Mouse (Mus musculus): ENCODE measurements around the gene Dcaf10. TPM values are rescaled to one million over a fixed set of nuclear protein-coding genes. Genes with fewer than 3 reads are reported as not detected.

Dcaf10 gene
- 8.9 and 9.4 TPM in 2 replicates for polyA plus RNA-seq (2015; fragmentation: Nextera tagmentation; extraction: Ambion mirVana)

DNA sequence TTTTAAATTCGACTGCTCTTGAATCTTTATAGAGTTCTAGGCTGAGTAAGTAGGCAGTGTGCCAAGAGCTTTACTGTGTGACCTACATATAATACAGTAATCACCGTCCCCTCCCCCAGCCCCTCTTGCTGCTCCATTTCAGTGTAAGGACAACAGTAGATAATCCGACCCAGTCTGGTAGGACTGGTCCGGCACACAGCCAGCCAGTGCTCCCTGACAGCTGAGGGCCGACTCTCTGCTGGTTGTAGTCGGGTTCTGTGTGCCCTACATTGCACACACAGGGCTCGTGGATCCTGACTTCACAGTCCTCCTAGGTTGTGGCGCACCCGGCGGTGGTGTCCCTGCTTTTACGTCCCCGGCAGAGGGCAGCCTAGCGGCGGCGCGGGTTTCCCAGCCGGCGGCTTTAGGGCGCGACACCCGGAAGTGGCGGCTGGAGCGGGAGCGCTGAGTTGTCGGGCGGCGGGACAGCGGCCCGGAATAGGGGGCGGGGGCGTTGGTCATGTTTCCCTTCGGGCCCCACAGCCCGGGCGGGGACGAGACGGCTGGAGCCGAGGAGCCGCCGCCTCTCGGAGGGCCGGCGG is at the start of gene Dcaf10:
Gene Dcaf10, plus strand, starts transcription at position 433 of the 581 bp plus-strand sequence.
- H3K27ac ChIP-seq (ENCODE audit: low read length), result peak within 1 kb of the TSS; percentile 98
- H3K27me3 ChIP-seq (ENCODE audit: insufficient read depth, low read length), result no peaks in the 10 kb centered on the region
- H3K9ac ChIP-seq (replicated peaks; ENCODE audit: low read length), result peak within 1 kb of the TSS; percentile 97
- under 1% methylated on average over 34 of the region's 42 CpGs for WGBS
- ATAC-seq (ENCODE audit: low FRiP score, low TSS enrichment), result peak; percentile 95
- peaks cover 18% of the 10 kb centered on the region for H3K4me1 ChIP-seq (ENCODE audit: insufficient read depth, low read length)
- H3K4me3 ChIP-seq (ENCODE audit: low read length), result peak within 1 kb of the TSS; percentile 99
- peak within 1 kb of the TSS; percentile 95 for H3K4me2 ChIP-seq (replicated peaks; ENCODE audit: low read depth, low read length)
- H3K9me3 ChIP-seq (ENCODE audit: low read length), result no peaks in the 10 kb centered on the region
- H3K36me3 ChIP-seq (ENCODE audit: insufficient read depth, low read length), result no peaks in the 10 kb centered on the region

DNA sequence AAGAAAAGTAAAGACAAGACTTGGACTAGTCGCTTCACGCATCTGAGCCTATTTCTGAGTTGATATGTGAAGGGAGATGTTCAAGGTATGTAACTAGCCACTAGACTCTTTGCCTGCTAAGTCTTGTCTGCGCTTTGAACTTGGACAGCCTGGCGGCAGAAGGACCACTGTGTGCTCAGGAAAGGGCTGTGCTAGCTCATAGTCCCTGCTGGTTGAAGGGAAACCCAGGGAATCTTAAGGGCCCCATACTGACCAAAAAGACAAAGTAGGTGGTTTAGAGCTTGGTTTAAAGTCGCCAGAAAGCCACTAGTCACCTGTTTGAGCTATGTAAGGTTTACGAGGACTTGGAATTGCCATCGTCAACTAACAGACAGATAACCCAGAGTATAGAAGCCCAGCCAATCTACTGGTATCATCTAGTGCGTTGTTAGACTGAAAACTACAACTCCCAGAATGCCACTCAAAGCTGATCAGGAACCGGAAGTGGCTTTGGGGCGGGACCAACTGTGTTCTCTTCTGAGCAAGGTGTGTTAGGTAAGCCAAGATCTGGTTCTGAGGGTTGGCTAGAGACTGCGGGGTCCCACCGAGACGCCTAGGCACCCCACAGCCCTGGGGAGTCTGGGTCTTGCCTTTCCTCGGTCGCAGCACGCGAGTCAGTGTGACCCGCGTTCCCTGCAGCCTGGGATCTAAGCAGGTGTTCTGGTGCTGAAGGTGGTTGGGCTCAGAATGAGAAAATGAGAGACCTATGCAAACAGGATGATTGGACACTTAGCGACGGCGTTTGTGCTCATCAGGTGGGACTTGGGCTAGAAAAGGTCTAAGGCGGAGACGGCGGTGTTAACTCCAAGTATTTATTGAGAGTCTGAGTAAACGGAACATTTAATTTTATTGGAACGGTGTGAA is 45.0 kb upstream of the Dcaf10 start, which contains the start of gene Trmt10b:
Gene Trmt10b, plus strand, starts transcription at position 466 of the 903 bp plus-strand sequence.
- peak; percentile 87 for ATAC-seq (ENCODE audit: low FRiP score, low TSS enrichment)
- H3K4me2 ChIP-seq (replicated peaks; ENCODE audit: low read depth, low read length), result peak within 1 kb of the TSS; percentile 73
- H3K36me3 ChIP-seq (ENCODE audit: insufficient read depth, low read length), result peaks cover 8% of the 10 kb centered on the region; the same call in 1 of the 2 replicates
- no peaks in the 10 kb centered on the region for H3K9me3 ChIP-seq (ENCODE audit: low read length)
- WGBS, result 20% methylated on average over 27 of the region's 27 CpGs
- no peak within 1 kb of the TSS for H3K27ac ChIP-seq (ENCODE audit: low read length)
- peak within 1 kb of the TSS; percentile 77 for H3K4me3 ChIP-seq (ENCODE audit: low read length)
- H3K4me1 ChIP-seq (ENCODE audit: insufficient read depth, low read length), result peaks cover 5% of the 10 kb centered on the region; the same call in 1 of the 2 replicates
- no peaks in the 10 kb centered on the region for H3K27me3 ChIP-seq (ENCODE audit: insufficient read depth, low read length)
- H3K9ac ChIP-seq (replicated peaks; ENCODE audit: low read length), result peak within 1 kb of the TSS; percentile 75

- no peak for ATAC-seq (ENCODE audit: low FRiP score, low TSS enrichment)
- Histone ChIP-seq H3K27me3 (ENCODE audit: insufficient read depth, low read length) (no peaks in the 10 kb centered on the region), H3K9ac (replicated peaks; ENCODE audit: low read length) (no peak overlapping the region), H3K36me3 (ENCODE audit: insufficient read depth, low read length) (peaks cover 51% of the 10 kb centered on the region), H3K4me1 (ENCODE audit: insufficient read depth, low read length) (no peaks in the 10 kb centered on the region), H3K9me3 (ENCODE audit: low read length) (no peaks in the 10 kb centered on the region), H3K4me3 (ENCODE audit: low read length) (no peak overlapping the region), H3K4me2 (replicated peaks; ENCODE audit: low read depth, low read length) (no peak overlapping the region), H3K27ac (ENCODE audit: low read length) (no peak overlapping the region)
- 97% methylated on average over 14 of the region's 14 CpGs for WGBS
These were observed 36.4 kb upstream of the Dcaf10 start for GRCm38 (mm10) chr4:45305536-45305935.

DNA sequence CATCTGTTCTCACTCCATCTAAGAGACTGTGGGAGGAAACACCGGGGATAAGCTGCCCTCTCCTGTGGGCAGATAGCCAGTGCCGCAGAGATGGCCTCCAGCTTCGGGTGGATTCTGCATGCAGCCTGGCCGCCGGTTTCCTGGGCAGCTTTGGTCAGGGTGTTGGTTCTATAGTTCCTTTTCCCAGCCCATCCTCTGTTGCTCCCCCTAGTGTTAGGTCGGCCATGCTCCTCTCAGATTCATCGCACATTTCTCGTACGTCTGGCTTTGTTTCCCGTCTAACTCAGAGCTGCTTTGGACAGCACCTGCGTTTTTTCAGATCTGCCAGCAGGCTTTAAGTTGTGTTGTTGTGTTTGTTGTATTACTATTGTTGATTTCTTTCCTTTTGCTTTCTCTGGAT is 33.9 kb upstream of the Dcaf10 start:
- WGBS, result 43% methylated on average over 11 of the region's 11 CpGs
- ATAC-seq (ENCODE audit: low FRiP score, low TSS enrichment), result no peak
- Histone ChIP-seq H3K4me2 (replicated peaks; ENCODE audit: low read depth, low read length) (no peak overlapping the region), H3K9ac (replicated peaks; ENCODE audit: low read length) (no peak overlapping the region), H3K9me3 (ENCODE audit: low read length) (no peaks in the 10 kb centered on the region), H3K4me1 (ENCODE audit: insufficient read depth, low read length) (no peaks in the 10 kb centered on the region), H3K27ac (ENCODE audit: low read length) (no peak overlapping the region), H3K4me3 (ENCODE audit: low read length) (no peak overlapping the region), H3K36me3 (ENCODE audit: insufficient read depth, low read length) (peaks cover 31% of the 10 kb centered on the region), H3K27me3 (ENCODE audit: insufficient read depth, low read length) (no peaks in the 10 kb centered on the region)

GRCm38 (mm10) chr4:45308606-45309005 is 33.3 kb upstream of the Dcaf10 start:
- WGBS, result 86% methylated on average over 6 of the region's 6 CpGs
- Histone ChIP-seq H3K9ac (replicated peaks; ENCODE audit: low read length) (no peak overlapping the region), H3K27ac (ENCODE audit: low read length) (no peak overlapping the region), H3K36me3 (ENCODE audit: insufficient read depth, low read length) (peaks cover 30% of the 10 kb centered on the region), H3K4me3 (ENCODE audit: low read length) (no peak overlapping the region), H3K9me3 (ENCODE audit: low read length) (no peaks in the 10 kb centered on the region), H3K4me1 (ENCODE audit: insufficient read depth, low read length) (no peaks in the 10 kb centered on the region), H3K27me3 (ENCODE audit: insufficient read depth, low read length) (no peaks in the 10 kb centered on the region), H3K4me2 (replicated peaks; ENCODE audit: low read depth, low read length) (no peak overlapping the region)
- no peak for ATAC-seq (ENCODE audit: low FRiP score, low TSS enrichment)

DNA sequence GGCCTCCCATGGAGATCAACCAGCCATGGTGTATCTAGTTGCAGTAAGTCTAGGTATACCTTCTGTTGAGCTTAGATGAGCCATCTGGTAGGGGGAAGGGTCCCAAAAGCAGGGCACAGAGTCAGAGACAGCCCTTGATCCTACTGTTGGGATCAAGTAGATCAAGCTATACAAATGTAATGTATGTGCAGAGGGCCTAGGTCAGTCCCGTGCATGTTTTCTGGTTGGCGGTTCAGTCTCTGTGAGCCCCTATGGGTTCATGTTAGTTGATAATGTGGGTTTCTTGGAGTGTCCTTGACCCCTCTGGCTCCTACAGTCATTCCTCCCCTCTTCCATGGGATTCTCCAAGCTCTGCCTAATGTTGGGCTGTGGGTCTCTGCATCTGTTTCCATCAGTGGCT is 30.8 kb upstream of the Dcaf10 start:
- WGBS, result 88% methylated on average over 2 of the region's 2 CpGs
- ATAC-seq (ENCODE audit: low FRiP score, low TSS enrichment), result no peak
- Histone ChIP-seq H3K4me1 (ENCODE audit: insufficient read depth, low read length) (no peaks in the 10 kb centered on the region), H3K4me3 (ENCODE audit: low read length) (no peak overlapping the region), H3K27ac (ENCODE audit: low read length) (no peak overlapping the region), H3K27me3 (ENCODE audit: insufficient read depth, low read length) (no peaks in the 10 kb centered on the region), H3K9me3 (ENCODE audit: low read length) (no peaks in the 10 kb centered on the region), H3K4me2 (replicated peaks; ENCODE audit: low read depth, low read length) (no peak overlapping the region), H3K9ac (replicated peaks; ENCODE audit: low read length) (no peak overlapping the region), H3K36me3 (ENCODE audit: insufficient read depth, low read length) (peaks cover 28% of the 10 kb centered on the region)

GRCm38 (mm10) chr4:45320159-45320816 is 21.6 kb upstream of the Dcaf10 start:
- H3K4me1 ChIP-seq (ENCODE audit: insufficient read depth, low read length), result peaks cover 12% of the 10 kb centered on the region; the same call in 1 of the 2 replicates
- H3K4me2 ChIP-seq (replicated peaks; ENCODE audit: low read depth, low read length), result peak overlapping the region; percentile 70
- peak overlapping the region; percentile 77 for H3K4me3 ChIP-seq (ENCODE audit: low read length)
- peak overlapping the region; percentile 85 for H3K9ac ChIP-seq (replicated peaks; ENCODE audit: low read length)
- peak overlapping the region; percentile 91 for H3K27ac ChIP-seq (ENCODE audit: low read length)
- under 1% methylated on average over 56 of the region's 56 CpGs for WGBS
- no peaks in the 10 kb centered on the region for H3K27me3 ChIP-seq (ENCODE audit: insufficient read depth, low read length)
- no peaks in the 10 kb centered on the region for H3K9me3 ChIP-seq (ENCODE audit: low read length)
- ATAC-seq (ENCODE audit: low FRiP score, low TSS enrichment), result peak; percentile 92
- H3K36me3 ChIP-seq (ENCODE audit: insufficient read depth, low read length), result peaks cover 16% of the 10 kb centered on the region

DNA sequence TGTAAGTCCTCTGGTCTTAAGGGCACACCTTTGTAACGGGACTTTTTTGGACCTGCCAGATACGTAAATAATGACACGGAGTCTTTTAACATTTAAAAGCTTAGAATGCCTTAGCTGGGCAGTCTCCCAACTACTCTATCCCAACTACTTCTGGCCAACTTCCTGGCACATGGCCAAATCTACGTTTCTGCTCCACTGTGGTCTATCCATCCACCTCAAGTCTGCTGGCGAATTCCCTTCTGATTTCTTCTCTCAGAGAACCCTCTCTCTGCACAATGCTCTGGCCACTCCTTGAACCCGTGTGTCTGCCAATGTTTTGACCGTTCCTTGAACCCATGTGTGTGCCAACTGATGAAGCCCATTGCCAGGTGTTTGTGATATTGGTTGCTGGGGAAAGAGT is 10.8 kb upstream of the Dcaf10 start:
- H3K4me1 ChIP-seq (ENCODE audit: insufficient read depth, low read length), result no peaks in the 10 kb centered on the region
- ATAC-seq (ENCODE audit: low FRiP score, low TSS enrichment), result no peak
- WGBS, result 78% methylated on average over 7 of the region's 7 CpGs
- H3K27me3 ChIP-seq (ENCODE audit: insufficient read depth, low read length), result no peaks in the 10 kb centered on the region
- H3K4me2 ChIP-seq (replicated peaks; ENCODE audit: low read depth, low read length), result no peak overlapping the region
- no peak overlapping the region for H3K27ac ChIP-seq (ENCODE audit: low read length)
- no peak overlapping the region for H3K9ac ChIP-seq (replicated peaks; ENCODE audit: low read length)
- no peaks in the 10 kb centered on the region for H3K36me3 ChIP-seq (ENCODE audit: insufficient read depth, low read length)
- H3K4me3 ChIP-seq (ENCODE audit: low read length), result no peak overlapping the region
- no peaks in the 10 kb centered on the region for H3K9me3 ChIP-seq (ENCODE audit: low read length)

DNA sequence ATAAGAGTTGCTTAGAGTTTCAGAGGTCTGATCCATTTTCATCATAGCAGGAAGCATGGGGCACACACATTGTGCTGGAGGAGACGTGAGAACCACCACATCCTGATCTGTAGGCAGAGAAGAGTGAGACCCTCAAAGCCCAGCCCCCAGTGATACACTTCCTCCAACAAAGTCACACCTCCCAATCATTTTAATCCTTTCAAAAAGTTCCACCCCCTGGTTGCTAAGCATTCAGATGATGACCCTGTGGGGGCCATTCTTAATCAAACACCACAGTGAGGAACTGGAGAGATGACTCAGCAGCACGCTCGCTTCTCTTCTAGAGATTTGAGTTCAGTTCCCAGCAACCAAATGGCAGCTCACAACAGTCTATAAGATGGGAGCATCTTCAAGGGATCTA is 9.4 kb upstream of the Dcaf10 start:
- H3K4me3 ChIP-seq (ENCODE audit: low read length), result no peak overlapping the region
- no peak overlapping the region for H3K4me2 ChIP-seq (replicated peaks; ENCODE audit: low read depth, low read length)
- H3K27ac ChIP-seq (ENCODE audit: low read length), result no peak overlapping the region
- no peaks in the 10 kb centered on the region for H3K36me3 ChIP-seq (ENCODE audit: insufficient read depth, low read length)
- H3K27me3 ChIP-seq (ENCODE audit: insufficient read depth, low read length), result no peaks in the 10 kb centered on the region
- H3K4me1 ChIP-seq (ENCODE audit: insufficient read depth, low read length), result no peaks in the 10 kb centered on the region
- no peaks in the 10 kb centered on the region for H3K9me3 ChIP-seq (ENCODE audit: low read length)
- H3K9ac ChIP-seq (replicated peaks; ENCODE audit: low read length), result no peak overlapping the region
- ATAC-seq (ENCODE audit: low FRiP score, low TSS enrichment), result no peak
- WGBS, result 68% methylated on average over 3 of the region's 3 CpGs
